Mouse (Mus musculus): ENCODE measurements at regions not wholly inside any gene's neighbourhood (a gene's known extent, or its start where the extent isn't known, plus 50 kb on each side); places are given as distances from the start of the nearest gene placed in this dataset.

GRCm38 (mm10) chr1:194565574-194565973 is 52.4 kb upstream of the Plxna2 start:
- no peak overlapping the region for H3K4me3 ChIP-seq (ENCODE audit: insufficient read depth, low read length)
- H3K4me1 ChIP-seq (ENCODE audit: control insufficient read depth, insufficient read depth, low read length): no peaks in the 10 kb centered on the region
- TF ChIP-seq POLR2A (IDR thresholded peaks at IDR 0.05; ENCODE audit: borderline replicate concordance, low read depth, low read length): no peak
- no peak for TF ChIP-seq CTCF (IDR thresholded peaks at IDR 0.05; ENCODE audit: low read depth, low read length)
- H3K27ac ChIP-seq (ENCODE audit: insufficient read depth, low read depth, low read length): no peak overlapping the region

GRCm38 (mm10) chr1:194563946-194564345 is 54.1 kb upstream of the Plxna2 start:
- H3K4me3 ChIP-seq (ENCODE audit: insufficient read depth, low read length): no peak overlapping the region
- no peaks in the 10 kb centered on the region for H3K4me1 ChIP-seq (ENCODE audit: control insufficient read depth, insufficient read depth, low read length)
- no peak for TF ChIP-seq POLR2A (IDR thresholded peaks at IDR 0.05; ENCODE audit: borderline replicate concordance, low read depth, low read length)
- TF ChIP-seq CTCF (IDR thresholded peaks at IDR 0.05; ENCODE audit: low read depth, low read length): no peak
- no peak overlapping the region for H3K27ac ChIP-seq (ENCODE audit: insufficient read depth, low read depth, low read length)

DNA sequence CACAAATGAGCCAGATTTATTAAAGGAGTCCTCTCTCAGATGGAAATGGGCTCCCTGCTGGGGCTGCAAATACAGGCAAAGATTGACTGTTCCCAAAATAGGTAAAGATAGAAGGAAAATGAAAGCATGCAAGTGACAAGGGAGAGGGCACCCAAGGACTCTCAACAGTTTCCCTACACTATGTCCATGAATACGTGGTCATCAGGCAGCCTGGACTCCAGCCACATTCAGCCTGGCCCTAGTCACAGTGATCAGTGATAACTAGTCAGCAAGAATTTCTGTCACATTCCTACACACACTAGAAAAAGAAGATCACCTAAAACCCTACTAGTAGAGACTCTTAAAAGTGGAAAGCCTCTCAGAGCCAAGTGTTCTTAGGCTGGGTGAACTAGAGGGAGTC is 56.9 kb upstream of the Plxna2 start:
- H3K4me3 ChIP-seq (ENCODE audit: insufficient read depth, low read length): no peak overlapping the region
- TF ChIP-seq CTCF (IDR thresholded peaks at IDR 0.05; ENCODE audit: low read depth, low read length) (no peak), POLR2A (IDR thresholded peaks at IDR 0.05; ENCODE audit: borderline replicate concordance, low read depth, low read length) (no peak)
- no peak overlapping the region for H3K27ac ChIP-seq (ENCODE audit: insufficient read depth, low read depth, low read length)
- no peaks in the 10 kb centered on the region for H3K4me1 ChIP-seq (ENCODE audit: control insufficient read depth, insufficient read depth, low read length)

DNA sequence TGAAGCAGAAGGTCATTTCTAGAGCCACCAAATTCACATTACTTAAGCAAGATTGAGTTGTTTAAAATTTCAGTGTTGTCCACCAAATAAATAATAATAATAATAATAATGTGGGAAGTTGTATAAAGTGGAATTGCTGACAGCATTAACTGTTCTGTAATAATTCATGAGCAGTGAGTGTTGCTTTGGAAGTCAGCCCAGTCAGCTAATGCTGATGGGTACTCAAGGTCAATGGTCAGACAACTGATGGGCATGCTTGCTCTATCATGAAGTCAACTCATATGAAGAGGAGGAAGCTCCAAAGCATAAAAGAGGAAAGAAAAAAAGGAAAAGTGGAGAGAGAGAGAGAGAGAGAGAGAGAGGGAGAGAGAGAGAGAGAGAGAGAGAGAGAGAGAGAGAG is 69.4 kb upstream of the Plxna2 start:
- TF ChIP-seq POLR2A (IDR thresholded peaks at IDR 0.05; ENCODE audit: borderline replicate concordance, low read depth, low read length) (no peak), CTCF (IDR thresholded peaks at IDR 0.05; ENCODE audit: low read depth, low read length) (no peak)
- H3K4me1 ChIP-seq (ENCODE audit: control insufficient read depth, insufficient read depth, low read length): no peaks in the 10 kb centered on the region
- H3K27ac ChIP-seq (ENCODE audit: insufficient read depth, low read depth, low read length): no peak overlapping the region
- H3K4me3 ChIP-seq (ENCODE audit: insufficient read depth, low read length): no peak overlapping the region

DNA sequence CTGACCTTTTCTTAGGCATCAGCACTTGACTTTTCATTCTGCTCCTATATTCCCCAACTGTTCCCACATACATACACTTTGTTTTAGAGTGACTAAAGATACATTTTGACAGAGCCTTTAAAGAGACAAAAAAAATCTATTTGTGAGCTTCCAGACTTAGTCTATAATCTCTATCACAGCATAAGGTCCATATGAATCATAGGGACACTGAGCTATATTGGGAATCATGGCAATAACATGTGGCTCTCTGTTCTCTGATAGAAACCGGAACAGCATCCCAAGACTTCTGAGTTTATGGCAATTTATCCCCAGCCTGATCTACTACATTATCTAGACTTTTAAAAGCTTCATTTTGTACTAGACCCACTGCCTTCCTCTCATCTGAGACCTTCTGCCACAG is 69.8 kb upstream of the Plxna2 start:
- Histone ChIP-seq H3K4me3 (ENCODE audit: insufficient read depth, low read length) (no peak overlapping the region), H3K27ac (ENCODE audit: insufficient read depth, low read depth, low read length) (no peak overlapping the region), H3K4me1 (ENCODE audit: control insufficient read depth, insufficient read depth, low read length) (no peaks in the 10 kb centered on the region)
- TF ChIP-seq POLR2A (IDR thresholded peaks at IDR 0.05; ENCODE audit: borderline replicate concordance, low read depth, low read length) (no peak), CTCF (IDR thresholded peaks at IDR 0.05; ENCODE audit: low read depth, low read length) (no peak)

DNA sequence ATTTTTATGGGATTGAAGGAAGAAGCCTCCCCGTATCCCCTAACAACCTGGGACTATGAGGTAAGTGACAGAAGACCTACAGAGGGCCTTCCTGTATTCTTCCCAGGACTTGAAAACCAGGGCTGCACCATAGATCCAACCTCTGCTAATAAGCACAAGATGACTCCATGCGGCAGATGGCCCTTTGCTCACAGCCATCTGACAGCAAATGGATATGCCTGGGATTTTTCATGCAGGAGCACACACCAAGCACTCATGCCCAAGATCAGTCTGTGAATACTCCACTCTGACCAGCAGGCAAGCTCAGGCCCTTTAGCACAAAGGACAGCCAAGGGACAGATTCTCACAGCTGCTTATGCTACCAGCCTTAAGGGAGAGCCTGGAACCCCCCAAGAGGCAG is 77.1 kb upstream of the Plxna2 start:
- Histone ChIP-seq H3K4me1 (ENCODE audit: control insufficient read depth, insufficient read depth, low read length) (no peaks in the 10 kb centered on the region), H3K27ac (ENCODE audit: insufficient read depth, low read depth, low read length) (no peak overlapping the region), H3K4me3 (ENCODE audit: insufficient read depth, low read length) (no peak overlapping the region)
- no peak for TF ChIP-seq POLR2A (IDR thresholded peaks at IDR 0.05; ENCODE audit: borderline replicate concordance, low read depth, low read length)
- no peak for TF ChIP-seq CTCF (IDR thresholded peaks at IDR 0.05; ENCODE audit: low read depth, low read length)

DNA sequence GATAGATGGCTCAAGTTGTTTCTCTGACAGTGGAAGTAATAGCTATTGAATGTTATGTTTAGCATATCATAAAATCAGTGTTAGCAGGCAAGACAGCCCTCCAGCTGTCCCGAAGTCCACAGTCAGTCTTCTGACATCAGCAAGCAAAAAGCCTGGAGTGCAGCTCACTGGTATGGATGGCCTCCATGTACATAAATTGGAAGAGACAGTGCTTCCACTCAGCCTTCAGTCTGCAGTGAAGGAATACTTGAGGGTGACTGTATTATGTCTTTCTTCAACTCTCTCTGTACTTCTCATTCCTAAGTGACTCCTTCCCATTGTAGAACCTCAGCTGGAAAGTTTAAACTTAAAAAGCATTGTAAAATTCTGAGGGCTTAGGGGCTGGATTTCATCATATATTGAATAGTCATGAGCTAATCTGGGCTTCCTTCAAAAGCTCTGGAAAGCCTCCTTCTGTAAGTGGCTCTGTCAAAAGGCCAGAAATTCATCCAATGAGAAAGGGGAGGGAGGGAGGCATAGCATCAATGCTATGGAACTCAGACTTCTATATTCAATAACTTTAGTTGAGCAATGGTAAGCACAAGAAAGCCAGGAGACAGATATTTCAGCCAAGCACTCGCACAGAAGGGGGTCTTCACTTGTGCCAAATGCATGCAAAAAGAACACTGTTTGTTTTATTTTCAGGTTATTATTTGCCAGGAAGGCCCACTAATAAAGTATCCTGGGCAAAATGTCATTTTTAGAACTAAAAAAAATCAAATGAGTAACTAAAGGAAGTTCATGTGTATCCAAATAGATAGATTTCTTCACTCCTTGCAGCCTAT is 90.5 kb upstream of the Plxna2 start:
- no peaks in the 10 kb centered on the region for H3K4me1 ChIP-seq (ENCODE audit: control insufficient read depth, insufficient read depth, low read length)

DNA sequence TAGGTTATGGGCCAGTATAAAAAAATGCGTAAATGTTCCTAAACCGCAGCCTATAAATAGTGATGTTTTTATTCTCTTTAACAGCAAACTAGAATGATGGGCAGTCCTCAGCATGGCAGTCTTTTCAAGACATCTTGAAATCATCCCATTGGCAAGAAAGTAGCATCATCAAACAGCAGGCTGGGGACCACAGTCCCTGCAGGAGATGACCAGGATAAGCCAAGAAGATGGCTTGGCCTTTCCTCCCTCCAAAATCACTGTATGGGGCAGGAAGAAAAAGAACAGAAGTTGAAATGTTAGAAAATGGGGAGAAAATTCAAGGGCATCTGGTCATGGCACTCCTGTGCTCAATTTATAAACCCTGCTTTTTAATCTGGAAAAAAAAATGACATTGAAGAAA is 93.0 kb upstream of the Plxna2 start:
- Histone ChIP-seq H3K4me3 (ENCODE audit: insufficient read depth, low read length) (no peak overlapping the region), H3K27ac (ENCODE audit: insufficient read depth, low read depth, low read length) (no peak overlapping the region), H3K4me1 (ENCODE audit: control insufficient read depth, insufficient read depth, low read length) (no peaks in the 10 kb centered on the region)
- TF ChIP-seq CTCF (IDR thresholded peaks at IDR 0.05; ENCODE audit: low read depth, low read length) (no peak), POLR2A (IDR thresholded peaks at IDR 0.05; ENCODE audit: borderline replicate concordance, low read depth, low read length) (no peak)

More for the DNA sequence above, 90.5 kb upstream of the Plxna2 start:
- Histone ChIP-seq H3K27ac (ENCODE audit: insufficient read depth, low read depth, low read length) (no peak overlapping the region), H3K4me3 (ENCODE audit: insufficient read depth, low read length) (no peak overlapping the region)
- TF ChIP-seq POLR2A (IDR thresholded peaks at IDR 0.05; ENCODE audit: borderline replicate concordance, low read depth, low read length): no peak
- no peak for TF ChIP-seq CTCF (IDR thresholded peaks at IDR 0.05; ENCODE audit: low read depth, low read length)

- TF ChIP-seq POLR2A (IDR thresholded peaks at IDR 0.05; ENCODE audit: borderline replicate concordance, low read depth, low read length) (no peak), CTCF (IDR thresholded peaks at IDR 0.05; ENCODE audit: low read depth, low read length) (no peak)
- H3K27ac ChIP-seq (ENCODE audit: insufficient read depth, low read depth, low read length): no peak overlapping the region
- H3K4me1 ChIP-seq (ENCODE audit: control insufficient read depth, insufficient read depth, low read length): no peaks in the 10 kb centered on the region
- H3K4me3 ChIP-seq (ENCODE audit: insufficient read depth, low read length): no peak overlapping the region
These were observed 96.8 kb upstream of the Plxna2 start for GRCm38 (mm10) chr1:194521216-194521615.

GRCm38 (mm10) chr1:194519509-194520220 is 98.4 kb upstream of the Plxna2 start:
- H3K4me1 ChIP-seq (ENCODE audit: control insufficient read depth, insufficient read depth, low read length): no peaks in the 10 kb centered on the region
- TF ChIP-seq CTCF (IDR thresholded peaks at IDR 0.05; ENCODE audit: low read depth, low read length) (no peak), POLR2A (IDR thresholded peaks at IDR 0.05; ENCODE audit: borderline replicate concordance, low read depth, low read length) (no peak)
- no peak overlapping the region for H3K27ac ChIP-seq (ENCODE audit: insufficient read depth, low read depth, low read length)
- H3K4me3 ChIP-seq (ENCODE audit: insufficient read depth, low read length): no peak overlapping the region
